Mouse (Mus musculus) neural tube, embryonic 10.5 days (tissue): Measurements from ENCODE around the gene Cenpt.
A peak's percentile ranks its signal among the peaks of the same experiment; 100 is the strongest.
"Not testable (repeated sequence)": the region's sequence is repeated elsewhere in the genome, so short reads cannot be mapped to it uniquely, and the experiment has no call there.

Experiments used
- DNase-seq: peaks from one replicate; pipeline ENCODE4 v3.0.0-alpha.2; 2017; ENCODE audit warnings: low spot score; ENCODE audit errors: extremely low spot score

The Cenpt gene

GRCm38 (mm10) chr8:105854715-105855216 lies 1.7 kb upstream of the Cenpt start, which contains the start of gene Thap11:
Gene Thap11, plus strand, starts transcription at chr8:105855132.
- DNase-seq = peak; percentile 95

- no peak for DNase-seq
These were observed 1.2 kb upstream of the Cenpt start for GRCm38 (mm10) chr8:105854303-105854702.

- DNase-seq = peak; percentile 20
These were observed 840 bp downstream of the Cenpt start for GRCm38 (mm10) chr8:105852146-105852729.

- peak; percentile 88 for DNase-seq
These were observed 1.4 kb downstream of the Cenpt start for GRCm38 (mm10) chr8:105851651-105852143.

- DNase-seq = no peak
These were observed 2.5 kb downstream of the Cenpt start for GRCm38 (mm10) chr8:105850611-105851010.

- no peak for DNase-seq
These were observed 3.1 kb downstream of the Cenpt start for GRCm38 (mm10) chr8:105850014-105850413.

- DNase-seq = no peak
These were observed 6.4 kb downstream of the Cenpt start for GRCm38 (mm10) chr8:105846678-105847077.

- no peak for DNase-seq
These were observed 13.9 kb downstream of the Cenpt start for GRCm38 (mm10) chr8:105839209-105839608.

GRCm38 (mm10) chr8:105836991-105837390 lies 16.1 kb downstream of the Cenpt start:
- no peak for DNase-seq

GRCm38 (mm10) chr8:105835318-105835717 lies 17.8 kb downstream of the Cenpt start:
- peak; percentile 54 for DNase-seq

GRCm38 (mm10) chr8:105833740-105834139 lies 19.3 kb downstream of the Cenpt start:
- not testable (repeated sequence) for DNase-seq

GRCm38 (mm10) chr8:105826861-105827848 lies 25.9 kb downstream of the Cenpt start, which contains the start of the genes Ranbp10 and Tsnaxip1:
Gene Ranbp10, minus strand, starts transcription at chr8:105827350.
Gene Tsnaxip1, plus strand, starts transcription at chr8:105827731.
- DNase-seq = peak; percentile 96

- peak; percentile 20 for DNase-seq
These were observed 26.7 kb downstream of the Cenpt start for GRCm38 (mm10) chr8:105826379-105826778.

- no peak for DNase-seq
These were observed 27.6 kb downstream of the Cenpt start for GRCm38 (mm10) chr8:105825506-105825905.

GRCm38 (mm10) chr8:105820925-105821324 lies 32.2 kb downstream of the Cenpt start:
- DNase-seq = no peak

- DNase-seq = no peak
These were observed 33.4 kb downstream of the Cenpt start for GRCm38 (mm10) chr8:105819659-105820058.

GRCm38 (mm10) chr8:105813241-105813640 lies 39.8 kb downstream of the Cenpt start:
- no peak for DNase-seq

GRCm38 (mm10) chr8:105812511-105812910 lies 40.6 kb downstream of the Cenpt start:
- DNase-seq = no peak

- no peak for DNase-seq
These were observed 41.5 kb downstream of the Cenpt start for GRCm38 (mm10) chr8:105811543-105811942.

GRCm38 (mm10) chr8:105811061-105811460 lies 42.0 kb downstream of the Cenpt start:
- no peak for DNase-seq

GRCm38 (mm10) chr8:105810245-105810786 lies 42.8 kb downstream of the Cenpt start:
- DNase-seq = no peak
